In genomic region chr12:85970191-85970590, GRCm38 (mm10) we compare ENCODE assay signal across 14 mouse cellular contexts.
DNase-seq lines count a peak whose midpoint lies in the region; ATAC-seq and TF ChIP-seq lines count a peak whose summit lies in the region.
"Had no signal": no experiment of that assay in that cellular context is flagged by ENCODE, and none has a peak within 500 bp of the region (broad histone marks: within the 10 kb centered on the region; RNA-seq: fewer than 3 reads in every experiment).

No protein-coding gene starts in this region.

- no peak overlapping the region for H3K4me2 ChIP-seq in lung, embryonic 16.5 days (ENCODE audit: low read depth, low read length)
- H3K4me2 ChIP-seq in embryonic facial prominence, embryonic 15.5 days (replicated peaks): no peak overlapping the region
- no peak overlapping the region for H3K4me2 ChIP-seq in stomach, postnatal 0 days (replicated peaks; ENCODE audit: low read depth)
- H3K4me2 ChIP-seq: forebrain, embryonic 12.5 days; heart, embryonic 15.5 days; hindbrain, embryonic 15.5 days; neural tube, embryonic 12.5 days had no signal

- 55% methylated on average over 5 of the region's 5 CpGs for WGBS in lung, embryonic 16.5 days
- 65% methylated on average over 5 of the region's 5 CpGs for WGBS in embryonic facial prominence, embryonic 15.5 days
- WGBS in stomach, postnatal 0 days: 51% methylated on average over 5 of the region's 5 CpGs

- peak overlapping the region; percentile 4 for H3K27ac ChIP-seq in lung, embryonic 16.5 days (ENCODE audit: low read length)
- peak overlapping the region; percentile 34; the same call in 1 of the 2 replicates for H3K27ac ChIP-seq in embryonic facial prominence, embryonic 15.5 days (replicated peaks)
- no peak overlapping the region for H3K27ac ChIP-seq in stomach, postnatal 0 days (replicated peaks)
- H3K27ac ChIP-seq: forebrain, embryonic 12.5 days; heart, embryonic 15.5 days; hindbrain, embryonic 15.5 days; midbrain, embryonic 10.5 days; neural tube, embryonic 12.5 days had no signal

- TF ChIP-seq CTCF in stomach, postnatal 0 days (IDR thresholded peaks at IDR 0.05; ENCODE audit: low read depth): no peak

- H3K9ac ChIP-seq in lung, embryonic 16.5 days (ENCODE audit: low read length): no peak overlapping the region
- H3K9ac ChIP-seq in embryonic facial prominence, embryonic 15.5 days: no peak overlapping the region
- no peak overlapping the region for H3K9ac ChIP-seq in stomach, postnatal 0 days (ENCODE audit: low read length)
- H3K9ac ChIP-seq: forebrain, embryonic 12.5 days; heart, embryonic 15.5 days; hindbrain, embryonic 15.5 days; neural tube, embryonic 12.5 days had no signal

- no peaks in the 10 kb centered on the region for H3K9me3 ChIP-seq in lung, embryonic 16.5 days (ENCODE audit: control insufficient read depth, low read length)
- H3K9me3 ChIP-seq in embryonic facial prominence, embryonic 15.5 days (replicated peaks): no peaks in the 10 kb centered on the region
- no peaks in the 10 kb centered on the region for H3K9me3 ChIP-seq in stomach, postnatal 0 days (ENCODE audit: control insufficient read depth, low read length)
- H3K9me3 ChIP-seq: forebrain, embryonic 12.5 days; heart, embryonic 15.5 days; hindbrain, embryonic 15.5 days; midbrain, embryonic 10.5 days; neural tube, embryonic 12.5 days had no signal

- H3K4me3 ChIP-seq in lung, embryonic 16.5 days (ENCODE audit: low read length): no peak overlapping the region
- H3K4me3 ChIP-seq in embryonic facial prominence, embryonic 15.5 days (replicated peaks): no peak overlapping the region
- no peak overlapping the region for H3K4me3 ChIP-seq in stomach, postnatal 0 days (ENCODE audit: low read depth, low read length)
- H3K4me3 ChIP-seq: forebrain, embryonic 12.5 days; heart, embryonic 15.5 days; hindbrain, embryonic 15.5 days; midbrain, embryonic 10.5 days; neural tube, embryonic 12.5 days had no signal

- no peak for DNase-seq in lung, postnatal 10 days
- peak; percentile 95 for DNase-seq in cerebellum, adult 11-12 months
- DNase-seq in stomach, postnatal 0 days (ENCODE audit: low spot score): no peak
- DNase-seq in retina, postnatal 1 day: no peak
- no peak for DNase-seq in kidney, postnatal 10 days
- DNase-seq: adrenal gland, adult 8-10 months had no signal

- no peaks in the 10 kb centered on the region for H3K27me3 ChIP-seq in lung, embryonic 16.5 days (ENCODE audit: control insufficient read depth, insufficient read depth, low read depth, low read length)
- no peaks in the 10 kb centered on the region for H3K27me3 ChIP-seq in embryonic facial prominence, embryonic 15.5 days
- no peaks in the 10 kb centered on the region for H3K27me3 ChIP-seq in stomach, postnatal 0 days (ENCODE audit: control insufficient read depth, insufficient read depth, low read length)
- H3K27me3 ChIP-seq: forebrain, embryonic 12.5 days; heart, embryonic 15.5 days; hindbrain, embryonic 15.5 days; neural tube, embryonic 12.5 days; Patski had no signal

- no peaks in the 10 kb centered on the region for H3K36me3 ChIP-seq in lung, embryonic 16.5 days (ENCODE audit: control insufficient read depth, insufficient read depth, low read length)
- H3K36me3 ChIP-seq in embryonic facial prominence, embryonic 15.5 days: no peaks in the 10 kb centered on the region
- H3K36me3 ChIP-seq in stomach, postnatal 0 days (ENCODE audit: control insufficient read depth, insufficient read depth, low read length): no peaks in the 10 kb centered on the region
- H3K36me3 ChIP-seq: forebrain, embryonic 12.5 days; heart, embryonic 15.5 days; hindbrain, embryonic 15.5 days; midbrain, embryonic 10.5 days; neural tube, embryonic 12.5 days had no signal

- peaks cover 26% of the 10 kb centered on the region for H3K4me1 ChIP-seq in lung, embryonic 16.5 days (replicated peaks; ENCODE audit: control insufficient read depth, insufficient read depth, low read length)
- H3K4me1 ChIP-seq in embryonic facial prominence, embryonic 15.5 days: peaks cover 28% of the 10 kb centered on the region
- H3K4me1 ChIP-seq in stomach, postnatal 0 days (replicated peaks; ENCODE audit: control insufficient read depth, insufficient read depth): peaks cover 2% of the 10 kb centered on the region; the same call in 1 of the 2 replicates
- H3K4me1 ChIP-seq: neural tube, embryonic 12.5 days had no signal

- no peak for TF ChIP-seq EP300 in stomach, postnatal 0 days (optimal IDR thresholded peaks at IDR 0.05)

- ATAC-seq in lung, embryonic 16.5 days (ENCODE audit: low read depth): no peak
- ATAC-seq in embryonic facial prominence, embryonic 15.5 days (ENCODE audit: insufficient number of reproducible peaks, low FRiP score, low TSS enrichment, low read depth): no peak
- ATAC-seq in stomach, postnatal 0 days (ENCODE audit: low FRiP score, low TSS enrichment): 0 out of 2 replicates have a peak, but pooled peaks have one; percentile 22
- ATAC-seq: Patski had no signal
